Mouse (Mus musculus): ENCODE data around the gene Lhx2. TPM values are rescaled to one million over a fixed set of nuclear protein-coding genes. Genes with fewer than 3 reads are reported as not detected.

The Lhx2 gene
- polyA plus RNA-seq, 1 experiment from 2014 or later, result 15.5 TPM

GRCm38 (mm10) chr2:38353664-38354063, 14.6 kb downstream of the Lhx2 start:
- peak overlapping the region; percentile 43 for H3K4me3 ChIP-seq (ENCODE audit: low read depth, low read length)
- no peak overlapping the region; the same call in 1 of the 2 replicates for H3K4me2 ChIP-seq (ENCODE audit: low read depth, low read length)
- H3K27me3 ChIP-seq (ENCODE audit: control insufficient read depth, insufficient read depth, low read length), result peaks cover 81% of the 10 kb centered on the region
- H3K4me1 ChIP-seq (ENCODE audit: control insufficient read depth, insufficient read depth, low read length), result no peaks in the 10 kb centered on the region; the same call in 1 of the 2 replicates
- 0 out of 2 replicates have a peak overlapping the region, but pooled peaks have one; percentile 7 for H3K9ac ChIP-seq (replicated peaks; ENCODE audit: low read length)
- no peaks in the 10 kb centered on the region for H3K36me3 ChIP-seq (replicated peaks; ENCODE audit: control insufficient read depth, insufficient read depth, low read depth, low read length)
- DNase-seq (ENCODE audit: low spot score), result peak; percentile 18
- no peak for ATAC-seq (replicated peaks; ENCODE audit: insufficient number of reproducible peaks, low FRiP score, low TSS enrichment, low read depth)
- no peaks in the 10 kb centered on the region for H3K9me3 ChIP-seq (replicated peaks; ENCODE audit: control insufficient read depth, low read length)
- 9% methylated on average over 4 of the region's 4 CpGs for WGBS
- no peak overlapping the region for H3K27ac ChIP-seq (replicated peaks; ENCODE audit: low read depth, low read length)

- Histone ChIP-seq H3K4me2 (ENCODE audit: low read depth, low read length) (peak overlapping the region; percentile 1; the same call in 1 of the 2 replicates), H3K27me3 (ENCODE audit: control insufficient read depth, insufficient read depth, low read length) (peaks cover 80% of the 10 kb centered on the region), H3K36me3 (replicated peaks; ENCODE audit: control insufficient read depth, insufficient read depth, low read depth, low read length) (no peaks in the 10 kb centered on the region), H3K4me1 (ENCODE audit: control insufficient read depth, insufficient read depth, low read length) (no peaks in the 10 kb centered on the region; the same call in 1 of the 2 replicates), H3K9me3 (replicated peaks; ENCODE audit: control insufficient read depth, low read length) (no peaks in the 10 kb centered on the region), H3K9ac (replicated peaks; ENCODE audit: low read length) (peak overlapping the region; percentile 50), H3K4me3 (ENCODE audit: low read depth, low read length) (peak overlapping the region; percentile 27), H3K27ac (replicated peaks; ENCODE audit: low read depth, low read length) (no peak overlapping the region)
- WGBS, result 1% methylated on average over 22 of the region's 22 CpGs
- no peak for ATAC-seq (replicated peaks; ENCODE audit: insufficient number of reproducible peaks, low FRiP score, low TSS enrichment, low read depth)
- no peak for DNase-seq (ENCODE audit: low spot score)
Observed at GRCm38 (mm10) chr2:38354179-38354716, 15.2 kb downstream of the Lhx2 start.

- Histone ChIP-seq H3K4me1 (ENCODE audit: control insufficient read depth, insufficient read depth, low read length) (no peaks in the 10 kb centered on the region; the same call in 1 of the 2 replicates), H3K27ac (replicated peaks; ENCODE audit: low read depth, low read length) (no peak overlapping the region), H3K4me2 (ENCODE audit: low read depth, low read length) (peak overlapping the region; percentile 30), H3K36me3 (replicated peaks; ENCODE audit: control insufficient read depth, insufficient read depth, low read depth, low read length) (no peaks in the 10 kb centered on the region), H3K4me3 (ENCODE audit: low read depth, low read length) (peak overlapping the region; percentile 27), H3K27me3 (ENCODE audit: control insufficient read depth, insufficient read depth, low read length) (peaks cover 82% of the 10 kb centered on the region), H3K9me3 (replicated peaks; ENCODE audit: control insufficient read depth, low read length) (no peaks in the 10 kb centered on the region), H3K9ac (replicated peaks; ENCODE audit: low read length) (peak overlapping the region; percentile 50)
- WGBS, result under 1% methylated on average over 34 of the region's 34 CpGs
- DNase-seq (ENCODE audit: low spot score) (peak; percentile 38), ATAC-seq (replicated peaks; ENCODE audit: insufficient number of reproducible peaks, low FRiP score, low TSS enrichment, low read depth) (no peak)
Observed at GRCm38 (mm10) chr2:38354717-38355510, 15.8 kb downstream of the Lhx2 start.

- H3K36me3 ChIP-seq (replicated peaks; ENCODE audit: control insufficient read depth, insufficient read depth, low read depth, low read length), result no peaks in the 10 kb centered on the region
- H3K27ac ChIP-seq (replicated peaks; ENCODE audit: low read depth, low read length), result 0 out of 2 replicates have a peak overlapping the region, but pooled peaks have one; percentile 28
- no peaks in the 10 kb centered on the region for H3K9me3 ChIP-seq (replicated peaks; ENCODE audit: control insufficient read depth, low read length)
- H3K4me3 ChIP-seq (ENCODE audit: low read depth, low read length), result peak overlapping the region; percentile 33
- DNase-seq (ENCODE audit: low spot score) (peak; percentile 32), ATAC-seq (replicated peaks; ENCODE audit: insufficient number of reproducible peaks, low FRiP score, low TSS enrichment, low read depth) (no peak)
- WGBS, result 2% methylated on average over 19 of the region's 19 CpGs
- H3K9ac ChIP-seq (replicated peaks; ENCODE audit: low read length), result peak overlapping the region; percentile 51
- H3K27me3 ChIP-seq (ENCODE audit: control insufficient read depth, insufficient read depth, low read length), result peaks cover 90% of the 10 kb centered on the region
- peak overlapping the region; percentile 50; the same call in 1 of the 2 replicates for H3K4me2 ChIP-seq (ENCODE audit: low read depth, low read length)
- no peaks in the 10 kb centered on the region; the same call in 1 of the 2 replicates for H3K4me1 ChIP-seq (ENCODE audit: control insufficient read depth, insufficient read depth, low read length)
Observed at GRCm38 (mm10) chr2:38355731-38356427, 16.8 kb downstream of the Lhx2 start.

GRCm38 (mm10) chr2:38356428-38357260, 17.6 kb downstream of the Lhx2 start:
- Histone ChIP-seq H3K27me3 (ENCODE audit: control insufficient read depth, insufficient read depth, low read length) (peaks cover 91% of the 10 kb centered on the region), H3K4me2 (ENCODE audit: low read depth, low read length) (peak overlapping the region; percentile 50), H3K9ac (replicated peaks; ENCODE audit: low read length) (peak overlapping the region; percentile 51), H3K4me3 (ENCODE audit: low read depth, low read length) (peak overlapping the region; percentile 33), H3K4me1 (ENCODE audit: control insufficient read depth, insufficient read depth, low read length) (no peaks in the 10 kb centered on the region; the same call in 1 of the 2 replicates), H3K36me3 (replicated peaks; ENCODE audit: control insufficient read depth, insufficient read depth, low read depth, low read length) (no peaks in the 10 kb centered on the region), H3K27ac (replicated peaks; ENCODE audit: low read depth, low read length) (0 out of 2 replicates have a peak overlapping the region, but pooled peaks have one; percentile 28), H3K9me3 (replicated peaks; ENCODE audit: control insufficient read depth, low read length) (no peaks in the 10 kb centered on the region)
- peak; percentile 51 for DNase-seq (ENCODE audit: low spot score)
- no peak for ATAC-seq (replicated peaks; ENCODE audit: insufficient number of reproducible peaks, low FRiP score, low TSS enrichment, low read depth)
- 1% methylated on average over 52 of the region's 53 CpGs for WGBS

GRCm38 (mm10) chr2:38357294-38358246, 18.5 kb downstream of the Lhx2 start:
- peaks cover 90% of the 10 kb centered on the region for H3K27me3 ChIP-seq (ENCODE audit: control insufficient read depth, insufficient read depth, low read length)
- DNase-seq (ENCODE audit: low spot score) (peak; percentile 40), ATAC-seq (replicated peaks; ENCODE audit: insufficient number of reproducible peaks, low FRiP score, low TSS enrichment, low read depth) (no peak; the same call in 1 of the 2 replicates)
- H3K36me3 ChIP-seq (replicated peaks; ENCODE audit: control insufficient read depth, insufficient read depth, low read depth, low read length), result no peaks in the 10 kb centered on the region
- peak overlapping the region; percentile 10 for H3K4me3 ChIP-seq (ENCODE audit: low read depth, low read length)
- no peak overlapping the region for H3K27ac ChIP-seq (replicated peaks; ENCODE audit: low read depth, low read length)
- H3K4me2 ChIP-seq (ENCODE audit: low read depth, low read length), result peak overlapping the region; percentile 50
- H3K4me1 ChIP-seq (ENCODE audit: control insufficient read depth, insufficient read depth, low read length), result no peaks in the 10 kb centered on the region; the same call in 1 of the 2 replicates
- peak overlapping the region; percentile 51 for H3K9ac ChIP-seq (replicated peaks; ENCODE audit: low read length)
- WGBS, result 1% methylated on average over 34 of the region's 35 CpGs
- H3K9me3 ChIP-seq (replicated peaks; ENCODE audit: control insufficient read depth, low read length), result no peaks in the 10 kb centered on the region
